Mouse (Mus musculus) erythroblast, embryonic 14.5 days (primary cell): ENCODE measurements around the gene Znrf3.

Source experiments
- GATA1 ChIP-seq: IDR thresholded peaks from 2 replicates; pipeline ENCODE4 v1.6.1; 2012; ENCODE audit warnings: low read length, inconsistent platforms, mixed read lengths
- TAL1 ChIP-seq: IDR thresholded peaks from 3 replicates; pipeline ENCODE4 v1.6.1; 2012; ENCODE audit warnings: low read length, inconsistent platforms, mixed read lengths

DNA sequence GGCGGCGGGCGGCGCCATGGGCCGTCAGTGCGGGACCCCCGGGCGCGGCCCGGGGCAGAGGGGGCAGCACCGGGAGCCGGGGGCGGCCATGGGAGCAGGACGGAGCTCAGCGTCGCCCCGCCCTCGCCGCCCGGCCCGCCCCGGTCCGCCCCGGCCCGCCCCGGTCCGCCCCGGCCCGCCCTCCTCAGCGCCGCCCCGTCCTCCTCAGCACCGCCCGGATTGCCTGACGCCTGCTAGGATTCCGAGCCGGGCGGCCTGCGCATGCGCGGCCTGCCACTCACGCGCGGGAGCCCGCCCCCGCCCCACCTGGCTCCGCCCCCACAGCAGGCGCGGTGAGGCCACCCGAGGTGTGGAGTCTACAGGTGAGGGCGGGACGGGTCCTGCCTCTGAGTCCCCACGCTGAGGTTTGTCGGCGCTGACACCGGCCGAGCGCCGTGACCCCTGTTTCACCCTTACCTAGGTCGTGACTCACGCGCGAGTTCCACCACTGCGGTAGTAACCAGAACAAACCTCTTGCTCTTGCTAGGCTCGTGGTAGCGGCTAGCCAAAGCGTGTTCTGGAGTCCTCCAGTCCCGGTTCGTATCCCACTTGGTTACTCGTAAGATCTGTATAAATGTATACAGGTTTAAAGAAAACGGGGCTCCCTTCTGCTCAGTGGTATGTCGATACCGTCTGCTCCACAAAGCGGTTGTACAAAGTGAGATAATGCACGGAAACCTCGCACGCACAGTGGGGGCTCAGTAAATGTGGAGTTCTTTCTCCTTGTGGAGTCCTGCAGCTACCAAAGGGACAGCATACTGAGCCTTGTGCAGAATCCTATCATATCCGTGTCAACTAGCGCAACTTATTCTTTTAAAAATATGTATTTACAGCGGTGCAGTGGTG is 182.9 kb downstream of the Znrf3 start, which contains the start of gene Kremen1:
- TF ChIP-seq GATA1 (no peak), TAL1 (no peak)
